Mouse (Mus musculus): ENCODE measurements at regions not wholly inside any gene's neighbourhood (a gene's known extent, or its start where the extent isn't known, plus 50 kb on each side); places are given as distances from the start of the nearest gene placed in this dataset.
A peak's percentile ranks its signal among the peaks of the same experiment; 100 is the strongest.

DNA sequence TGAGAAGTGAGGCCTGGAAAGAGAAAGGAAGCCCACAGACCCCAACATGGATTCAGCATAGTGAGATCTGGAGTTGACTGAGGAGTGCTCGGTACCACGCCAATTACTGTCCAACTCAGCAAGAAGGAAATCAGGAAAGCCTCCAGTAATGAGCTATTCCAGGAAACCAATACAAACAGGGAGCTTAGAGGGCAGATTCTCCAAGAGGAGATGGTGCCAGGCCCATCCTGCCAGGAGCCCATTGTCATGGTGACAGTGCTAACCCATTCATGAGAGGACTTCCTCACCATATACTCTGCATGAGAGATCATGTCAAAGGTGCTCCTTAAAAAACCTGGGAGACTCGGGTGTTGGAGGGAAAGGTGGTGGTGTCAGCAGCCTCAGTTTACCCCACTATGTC lies 375.3 kb upstream of the Npvf start:
- Histone ChIP-seq H3K36me3 (no peaks in the 10 kb centered on the region), H3K9ac (no peak overlapping the region), H3K27me3 (replicated peaks) (no peaks in the 10 kb centered on the region), H3K9me3 (no peaks in the 10 kb centered on the region), H3K4me2 (replicated peaks) (no peak overlapping the region), H3K4me1 (replicated peaks) (0 out of 2 replicates have a peak, but pooled peaks cover 3% of the 10 kb centered on the region), H3K27ac (no peak overlapping the region), H3K4me3 (replicated peaks) (no peak overlapping the region)
- 81% methylated on average over 3 of the region's 3 CpGs for WGBS
- ATAC-seq: no peak

- H3K9ac ChIP-seq: no peak overlapping the region
- H3K9me3 ChIP-seq: no peaks in the 10 kb centered on the region
- H3K4me1 ChIP-seq (replicated peaks): no peaks in the 10 kb centered on the region
- H3K4me3 ChIP-seq (replicated peaks): no peak overlapping the region
- 87% methylated on average over 3 of the region's 3 CpGs for WGBS
- no peak overlapping the region for H3K27ac ChIP-seq
- no peaks in the 10 kb centered on the region for H3K27me3 ChIP-seq (replicated peaks)
- H3K4me2 ChIP-seq (replicated peaks): no peak overlapping the region
- H3K36me3 ChIP-seq: no peaks in the 10 kb centered on the region
- no peak for ATAC-seq
Observed at GRCm38 (mm10) chr6:51029953-51030352, 375.7 kb upstream of the Npvf start.

DNA sequence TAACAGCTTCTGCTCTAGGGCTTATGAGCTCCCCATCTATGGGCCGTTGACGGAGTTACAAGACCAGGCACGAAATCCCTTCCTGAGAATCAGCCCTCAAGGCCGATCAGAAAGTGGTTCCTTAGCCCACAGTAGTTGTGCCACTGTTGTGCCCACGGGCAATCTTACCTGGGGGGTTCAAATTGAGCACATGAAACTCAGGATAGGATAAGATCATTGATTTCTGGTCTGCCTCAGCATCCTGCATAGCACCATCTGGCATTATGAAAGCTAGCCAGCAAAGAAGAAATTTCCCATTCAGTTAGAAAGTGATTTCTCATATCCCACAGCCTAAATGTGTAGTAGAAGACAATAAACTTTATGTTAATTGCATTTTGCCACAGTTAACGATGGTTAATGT lies 379.6 kb upstream of the Npvf start:
- Histone ChIP-seq H3K27ac (0 out of 2 replicates have a peak overlapping the region, but pooled peaks have one; percentile 32), H3K9ac (no peak overlapping the region), H3K4me3 (replicated peaks) (no peak overlapping the region), H3K4me1 (replicated peaks) (no peaks in the 10 kb centered on the region), H3K36me3 (no peaks in the 10 kb centered on the region), H3K9me3 (no peaks in the 10 kb centered on the region), H3K27me3 (replicated peaks) (no peaks in the 10 kb centered on the region), H3K4me2 (replicated peaks) (no peak overlapping the region)
- WGBS: 77% methylated on average over 6 of the region's 6 CpGs
- ATAC-seq: no peak

GRCm38 (mm10) chr6:51036074-51036473 lies 381.8 kb upstream of the Npvf start:
- Histone ChIP-seq H3K27ac (no peak overlapping the region), H3K4me2 (replicated peaks) (no peak overlapping the region), H3K4me1 (replicated peaks) (no peaks in the 10 kb centered on the region), H3K9ac (no peak overlapping the region), H3K27me3 (replicated peaks) (no peaks in the 10 kb centered on the region), H3K9me3 (no peaks in the 10 kb centered on the region), H3K4me3 (replicated peaks) (no peak overlapping the region), H3K36me3 (no peaks in the 10 kb centered on the region)
- WGBS: 49% methylated on average over 4 of the region's 4 CpGs
- ATAC-seq: no peak

GRCm38 (mm10) chr6:51036553-51036952 lies 382.3 kb upstream of the Npvf start:
- H3K36me3 ChIP-seq: no peaks in the 10 kb centered on the region
- 0 out of 2 replicates have a peak, but pooled peaks have one; percentile 58 for ATAC-seq
- no peak overlapping the region for H3K27ac ChIP-seq

DNA sequence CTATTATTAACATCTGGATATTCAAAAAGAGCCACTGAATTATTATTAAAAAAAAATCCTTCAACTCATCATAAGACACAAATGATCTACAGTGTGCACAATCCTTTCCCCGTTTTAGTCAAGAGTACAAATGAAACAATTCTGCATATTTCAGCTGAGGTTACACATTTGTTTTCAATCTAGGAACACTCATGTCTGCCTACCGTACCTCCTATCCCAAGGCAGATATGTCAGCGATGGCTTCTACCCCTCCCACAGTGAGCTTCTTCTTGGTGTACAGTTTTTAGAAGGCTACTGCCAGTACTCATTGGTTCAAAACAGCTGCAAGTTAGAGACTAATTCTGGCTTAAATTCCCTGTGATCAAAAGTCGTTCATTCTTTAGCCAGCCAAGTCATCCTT lies 382.7 kb upstream of the Npvf start:
- H3K4me3 ChIP-seq (replicated peaks): no peak overlapping the region
- no peaks in the 10 kb centered on the region for H3K27me3 ChIP-seq (replicated peaks)
- H3K4me2 ChIP-seq (replicated peaks): no peak overlapping the region
- WGBS: 51% methylated on average over 4 of the region's 4 CpGs
- H3K9ac ChIP-seq: no peak overlapping the region
- H3K36me3 ChIP-seq: no peaks in the 10 kb centered on the region
- peak overlapping the region; percentile 71 for H3K27ac ChIP-seq
- H3K9me3 ChIP-seq: no peaks in the 10 kb centered on the region
- no peak for ATAC-seq
- H3K4me1 ChIP-seq (replicated peaks): no peaks in the 10 kb centered on the region

More at GRCm38 (mm10) chr6:51036553-51036952, 382.3 kb upstream of the Npvf start:
- Histone ChIP-seq H3K4me1 (replicated peaks) (no peaks in the 10 kb centered on the region), H3K9ac (no peak overlapping the region), H3K4me2 (replicated peaks) (no peak overlapping the region), H3K27me3 (replicated peaks) (no peaks in the 10 kb centered on the region), H3K9me3 (no peaks in the 10 kb centered on the region), H3K4me3 (replicated peaks) (no peak overlapping the region)
- WGBS: 43% methylated on average over 1 of the region's 1 CpGs

DNA sequence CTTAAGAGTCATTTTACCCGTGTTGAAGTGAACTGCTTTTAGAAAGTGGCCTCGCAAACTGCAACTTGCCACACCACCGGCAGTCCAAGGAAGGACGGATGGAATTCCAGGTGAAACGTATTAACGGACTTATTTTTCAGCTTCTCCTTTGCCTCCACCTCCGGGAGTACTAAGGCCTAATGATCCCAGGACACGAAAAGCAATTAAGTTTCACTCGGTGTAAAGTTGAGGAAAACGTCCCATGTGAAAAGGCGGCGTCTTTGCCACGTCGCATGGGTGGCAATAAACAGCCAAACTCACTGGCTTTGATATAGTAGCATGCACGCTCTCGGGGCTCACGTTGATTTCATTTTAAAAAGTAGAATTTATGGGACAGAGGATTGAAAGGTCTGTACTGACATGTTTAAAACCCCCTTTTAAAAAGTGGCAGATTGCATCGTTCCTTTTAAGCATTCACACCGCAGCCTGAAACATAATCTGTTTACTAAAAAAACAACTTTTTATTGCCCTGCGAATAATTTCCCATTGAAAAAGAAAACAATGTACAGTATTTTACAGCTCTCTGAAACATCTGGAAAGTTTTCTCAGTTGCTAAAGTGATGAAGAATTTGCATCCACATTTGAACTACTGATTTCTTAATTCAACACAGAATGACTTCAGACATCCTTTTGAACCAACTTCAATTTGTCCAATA lies 385.4 kb upstream of the Npvf start:
- H3K36me3 ChIP-seq: no peaks in the 10 kb centered on the region
- no peak for ATAC-seq
- H3K4me2 ChIP-seq (replicated peaks): no peak overlapping the region
- H3K4me3 ChIP-seq (replicated peaks): no peak overlapping the region
- H3K4me1 ChIP-seq (replicated peaks): no peaks in the 10 kb centered on the region
- no peak overlapping the region for H3K9ac ChIP-seq
- no peaks in the 10 kb centered on the region for H3K9me3 ChIP-seq
- 80% methylated on average over 20 of the region's 20 CpGs for WGBS
- H3K27ac ChIP-seq: no peak overlapping the region
- no peaks in the 10 kb centered on the region for H3K27me3 ChIP-seq (replicated peaks)

DNA sequence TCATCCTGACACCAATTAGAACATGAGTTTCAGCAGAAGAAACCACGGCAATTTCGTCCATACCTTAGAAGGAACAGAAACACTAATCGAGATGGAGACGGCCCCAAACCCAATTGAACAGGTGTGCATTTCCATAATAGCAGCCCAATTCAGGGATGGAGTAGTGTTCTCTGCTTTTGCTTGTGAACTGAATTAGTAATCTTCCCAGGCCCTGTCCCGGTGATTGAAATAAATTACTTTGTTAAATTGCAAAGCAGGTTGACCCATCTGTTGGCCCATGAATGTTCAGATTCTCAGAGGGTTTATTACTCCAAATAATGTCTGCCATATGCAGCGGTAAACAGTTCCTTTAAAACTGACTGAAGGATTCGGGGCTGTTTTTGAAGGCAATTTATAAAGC lies 388.5 kb upstream of the Nfe2l3 start:
- H3K9ac ChIP-seq: no peak overlapping the region
- no peak overlapping the region for H3K4me3 ChIP-seq (replicated peaks)
- no peaks in the 10 kb centered on the region for H3K4me1 ChIP-seq (replicated peaks)
- no peak overlapping the region for H3K27ac ChIP-seq
- no peak overlapping the region for H3K4me2 ChIP-seq (replicated peaks)
- 88% methylated on average over 7 of the region's 7 CpGs for WGBS
- H3K36me3 ChIP-seq: no peaks in the 10 kb centered on the region
- ATAC-seq: no peak
- no peaks in the 10 kb centered on the region for H3K27me3 ChIP-seq (replicated peaks)
- no peaks in the 10 kb centered on the region for H3K9me3 ChIP-seq

- no peak for ATAC-seq
- Histone ChIP-seq H3K9ac (no peak overlapping the region), H3K27me3 (replicated peaks) (no peaks in the 10 kb centered on the region), H3K4me3 (replicated peaks) (no peak overlapping the region), H3K9me3 (no peaks in the 10 kb centered on the region), H3K27ac (no peak overlapping the region), H3K4me1 (replicated peaks) (no peaks in the 10 kb centered on the region), H3K4me2 (replicated peaks) (no peak overlapping the region), H3K36me3 (no peaks in the 10 kb centered on the region)
- 78% methylated on average over 14 of the region's 14 CpGs for WGBS
Observed at GRCm38 (mm10) chr6:51044873-51045272, 387.6 kb upstream of the Nfe2l3 start.

DNA sequence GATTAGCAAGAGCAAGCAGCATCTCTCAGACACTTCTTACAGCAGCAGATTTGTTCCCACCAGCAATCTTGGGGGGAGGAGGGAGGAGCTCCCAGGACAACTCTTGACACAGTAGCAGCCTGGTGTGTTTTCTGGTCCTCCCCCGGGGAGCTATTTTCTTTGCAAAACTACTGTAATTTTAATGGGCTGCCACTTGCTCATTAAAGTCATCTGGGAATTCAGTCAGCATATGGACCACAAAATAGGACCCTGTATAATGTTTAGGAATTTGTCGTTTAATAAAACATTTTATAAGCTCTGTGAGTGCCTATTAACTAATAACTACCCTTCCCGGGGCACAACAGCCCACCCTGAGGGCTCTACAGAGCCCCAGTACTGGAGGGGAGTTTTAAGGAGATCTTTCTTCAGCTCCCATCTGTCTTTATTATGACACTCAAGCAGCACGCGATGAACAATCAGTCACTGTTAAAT lies 380.0 kb upstream of the Nfe2l3 start:
- Histone ChIP-seq H3K36me3 (no peaks in the 10 kb centered on the region), H3K4me3 (replicated peaks) (no peak overlapping the region), H3K9me3 (no peaks in the 10 kb centered on the region), H3K4me2 (replicated peaks) (no peak overlapping the region), H3K4me1 (replicated peaks) (no peaks in the 10 kb centered on the region), H3K9ac (no peak overlapping the region), H3K27ac (no peak overlapping the region), H3K27me3 (replicated peaks) (no peaks in the 10 kb centered on the region)
- 56% methylated on average over 5 of the region's 5 CpGs for WGBS
- no peak for ATAC-seq

- no peak overlapping the region for H3K4me2 ChIP-seq (replicated peaks)
Observed at GRCm38 (mm10) chr6:51057229-51057628, 375.2 kb upstream of the Nfe2l3 start.

DNA sequence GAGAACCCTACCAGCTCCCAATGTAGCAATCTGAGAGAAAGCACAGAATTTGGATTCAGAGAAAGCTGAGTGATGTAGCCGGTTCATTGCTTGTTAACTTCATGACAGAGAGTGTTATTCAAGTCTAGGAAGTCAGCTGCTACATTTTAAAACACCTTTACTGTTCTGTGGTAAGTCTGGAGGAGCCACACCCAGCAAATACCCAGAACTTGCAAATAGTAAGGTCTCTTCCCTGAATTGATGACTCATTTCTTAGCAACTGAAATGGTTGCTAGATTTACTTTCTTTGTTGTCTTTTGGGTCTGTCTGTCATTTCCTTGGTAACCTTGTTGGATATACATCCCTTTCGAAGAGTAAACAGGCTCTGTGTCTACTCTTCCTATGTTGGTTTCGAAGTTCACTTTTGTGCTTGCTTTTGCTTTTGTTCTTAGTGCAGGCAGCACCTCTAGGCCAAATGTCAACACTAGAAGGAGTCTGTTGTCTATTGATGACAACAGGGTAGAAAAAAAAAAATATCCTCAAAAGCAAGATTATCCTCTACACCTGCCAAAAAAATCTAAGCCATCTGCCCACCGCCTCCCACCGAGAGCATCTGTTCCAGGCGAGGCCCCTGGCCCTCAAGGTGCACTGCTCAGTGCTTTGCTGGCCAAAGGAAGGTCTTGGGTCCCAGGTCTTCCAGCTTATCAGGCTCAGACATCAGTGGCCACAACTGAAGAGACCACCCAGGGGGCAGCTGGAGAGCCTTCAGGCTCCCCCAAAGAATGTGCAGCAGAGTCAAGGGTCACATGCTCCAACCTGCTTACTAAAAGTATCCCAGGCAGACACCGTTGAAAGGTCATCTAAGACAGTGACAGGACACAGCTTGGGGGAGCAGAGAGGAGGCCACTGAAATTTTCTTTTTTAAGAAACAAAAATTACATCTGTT lies 372.3 kb upstream of the Nfe2l3 start:
- H3K4me2 ChIP-seq (replicated peaks): no peak overlapping the region
- H3K4me1 ChIP-seq (replicated peaks): no peaks in the 10 kb centered on the region
- H3K9ac ChIP-seq: no peak overlapping the region
- no peaks in the 10 kb centered on the region for H3K9me3 ChIP-seq
- no peaks in the 10 kb centered on the region for H3K27me3 ChIP-seq (replicated peaks)
- no peaks in the 10 kb centered on the region for H3K36me3 ChIP-seq
- H3K27ac ChIP-seq: no peak overlapping the region
- no peak for ATAC-seq
- 56% methylated on average over 7 of the region's 7 CpGs for WGBS
- no peak overlapping the region for H3K4me3 ChIP-seq (replicated peaks)

More at GRCm38 (mm10) chr6:51057229-51057628, 375.2 kb upstream of the Nfe2l3 start:
- 34% methylated on average over 7 of the region's 7 CpGs for WGBS
- Histone ChIP-seq H3K9me3 (no peaks in the 10 kb centered on the region), H3K27ac (no peak overlapping the region), H3K27me3 (replicated peaks) (no peaks in the 10 kb centered on the region), H3K36me3 (no peaks in the 10 kb centered on the region), H3K4me1 (replicated peaks) (no peaks in the 10 kb centered on the region), H3K9ac (no peak overlapping the region), H3K4me3 (replicated peaks) (no peak overlapping the region)
- ATAC-seq: no peak
